Mouse (Mus musculus) macrophage (primary cell): ENCODE results near the gene Lins1. TPM values are rescaled to one million over a fixed set of nuclear protein-coding genes. Genes with fewer than 3 reads are reported as not detected.

Experiments
- H3K27ac ChIP-seq: fragments of 350-480 bp; formaldehyde crosslinking; 2 replicates; pipeline ENCODE4 v1.9.0; 2021
- H3K36me3 ChIP-seq: fragments of 350-480 bp; formaldehyde crosslinking; 2 replicates; pipeline ENCODE4 v1.9.0; 2021; ENCODE audit errors: inconsistent target
- H3K4me3 ChIP-seq: fragments of 350-480 bp; formaldehyde crosslinking; 2 replicates; pipeline ENCODE4 v1.9.0; 2021; ENCODE audit errors: inconsistent target
- H3K79me2 ChIP-seq: fragments of 350-480 bp; formaldehyde crosslinking; 2 replicates; pipeline ENCODE4 v1.9.0; 2021; ENCODE audit errors: inconsistent target
- WGBS: methylation state at CpG from one replicate; pipeline ENCODE4 v1.1.7; 2026; ENCODE audit warnings: inconsistent platforms; ENCODE audit not compliant: missing documents; 5-methylcytosine and 5-hydroxymethylcytosine counted together
- polyA plus RNA-seq: library from polyadenylated mRNA; stranded (reverse); fragments of 250-400 nt; gene quantifications from 3 replicates; pipeline ENCODE4 v1.2.4, GENCODE M21; 2018; ENCODE audit warnings: inconsistent platforms

Lins1 gene
- polyA plus RNA-seq, 1 experiment from 2014 or later, result 3.4 TPM

GRCm38 (mm10) chr7:66743377-66743781, 53.7 kb downstream of the Lins1 start, which contains the start of gene Cers3:
Gene Cers3, plus strand, starts transcription at chr7:66743504.
- H3K79me2 ChIP-seq, result no peaks in the 10 kb centered on the region
- no peak within 1 kb of the TSS for H3K4me3 ChIP-seq
- H3K27ac ChIP-seq, result no peak within 1 kb of the TSS
- H3K36me3 ChIP-seq, result no peaks in the 10 kb centered on the region
- 85% methylated on average over 9 of the region's 9 CpGs for WGBS

GRCm38 (mm10) chr7:66746972-66747371, 57.3 kb downstream of the Lins1 start:
- H3K27ac ChIP-seq, result no peak overlapping the region
- no peak overlapping the region for H3K4me3 ChIP-seq
- no peaks in the 10 kb centered on the region for H3K79me2 ChIP-seq
- 68% methylated on average over 7 of the region's 7 CpGs for WGBS
- H3K36me3 ChIP-seq, result no peaks in the 10 kb centered on the region

- Histone ChIP-seq H3K36me3 (no peaks in the 10 kb centered on the region), H3K27ac (no peak overlapping the region), H3K79me2 (no peaks in the 10 kb centered on the region), H3K4me3 (no peak overlapping the region)
- 91% methylated on average over 1 of the region's 1 CpGs for WGBS
These were observed 60.3 kb downstream of the Lins1 start for GRCm38 (mm10) chr7:66749998-66750397.

DNA sequence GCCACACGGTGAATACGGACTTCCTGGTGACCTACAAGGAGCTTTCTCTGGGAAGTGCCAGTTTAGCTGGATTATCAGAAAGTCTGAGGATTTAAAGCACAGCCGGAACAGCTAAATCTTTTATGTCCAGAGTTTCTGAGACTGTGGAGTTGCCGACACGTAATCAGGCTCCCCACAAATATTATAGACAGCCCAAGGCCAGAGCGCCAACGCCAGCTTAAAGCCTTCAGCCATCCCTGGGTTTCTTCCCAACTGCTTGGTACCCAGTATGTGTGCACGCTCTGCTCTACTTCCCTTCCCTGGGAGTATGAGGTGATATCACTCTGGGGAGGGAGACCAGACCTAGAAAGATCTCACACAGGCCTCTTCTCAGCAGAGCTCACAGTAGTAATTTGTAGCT, 64.1 kb downstream of the Lins1 start:
- Histone ChIP-seq H3K27ac (no peak overlapping the region), H3K36me3 (no peaks in the 10 kb centered on the region), H3K4me3 (no peak overlapping the region), H3K79me2 (no peaks in the 10 kb centered on the region)
- WGBS, result 91% methylated on average over 8 of the region's 8 CpGs

DNA sequence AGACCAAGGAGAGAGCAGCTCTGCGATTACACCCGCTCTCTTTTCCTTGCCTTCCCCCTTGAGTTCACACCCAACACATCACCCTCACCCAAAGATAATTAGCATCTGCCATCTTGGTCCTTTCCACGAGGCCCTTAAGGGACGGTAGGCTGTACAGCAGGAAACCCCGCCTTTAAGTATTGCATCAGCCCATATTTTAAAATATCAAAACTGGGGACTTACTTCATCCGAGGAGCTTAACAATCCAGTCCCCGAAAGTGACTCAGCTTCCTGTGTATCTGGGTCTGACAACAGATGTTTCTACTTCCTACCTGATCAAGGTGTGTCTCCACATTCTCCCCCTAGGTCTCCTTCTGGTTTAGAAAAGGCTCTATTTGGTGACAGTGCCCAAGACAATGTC, 65.9 kb downstream of the Lins1 start:
- Histone ChIP-seq H3K36me3 (no peaks in the 10 kb centered on the region), H3K27ac (no peak overlapping the region), H3K4me3 (no peak overlapping the region), H3K79me2 (no peaks in the 10 kb centered on the region)
- WGBS, result 43% methylated on average over 7 of the region's 7 CpGs

Other genes with a start within 250 kb of the Lins1 start
- 6.4 to 7.8 TPM (median 6.8 TPM) in 3 replicates for gene Asb7, start 293 bp upstream of the Lins1 start, polyA plus RNA-seq
- gene Cers3, start 53.6 kb downstream of the Lins1 start, polyA plus RNA-seq, result not detected in 3 replicates
- not detected in 3 replicates for gene Adamts17, start 149.8 kb downstream of the Lins1 start, polyA plus RNA-seq